Mouse (Mus musculus): ENCODE data around the gene Mgat4b. TPM values are rescaled to one million over a fixed set of nuclear protein-coding genes. Genes with fewer than 3 reads are reported as not detected.

Gene Mgat4b
- 36.3 and 46.3 TPM in 2 replicates for polyA plus RNA-seq (2012; rRNA removed)

GRCm38 (mm10) chr11:50210505-50211151 is at the start of gene Mgat4b, which contains the start of gene Sqstm1:
Mgat4b (plus strand) TSS chr11:50210890.
Sqstm1 (minus strand) TSS chr11:50210827.

GRCm38 (mm10) chr11:50174111-50174729 is 36.5 kb upstream of the Mgat4b start, which contains the start of gene Mrnip:
Mrnip (plus strand) TSS chr11:50174444.

DNA sequence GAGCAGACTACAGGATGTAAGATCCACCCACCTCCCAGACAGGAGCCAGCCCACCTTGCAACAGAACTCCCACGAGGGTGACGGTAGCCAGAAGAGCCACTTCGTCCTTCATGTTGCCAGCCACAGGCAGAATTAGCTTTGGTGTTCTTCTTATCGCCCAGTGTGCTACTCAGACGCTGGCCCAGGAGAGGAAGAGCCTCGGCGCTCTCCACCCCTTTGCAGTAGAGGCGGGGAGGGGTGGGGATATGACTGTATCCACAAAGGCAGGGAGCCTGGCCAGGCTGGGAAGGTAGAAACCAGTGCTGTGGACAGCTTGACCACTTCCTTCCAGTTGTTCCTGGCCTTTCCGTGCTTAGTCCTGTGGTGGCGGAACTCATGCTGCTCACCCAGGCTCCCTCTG is 27.6 kb downstream of the Mgat4b start, which contains the start of gene Ltc4s:
Ltc4s (minus strand) TSS at position 293 of the 400 bp plus-strand sequence.

Other genes starting within 250 kb of the Mgat4b start
- 33.2 and 50.8 TPM in 2 replicates for gene Rnf130, start 185.5 kb upstream of the Mgat4b start, polyA plus RNA-seq (2012; rRNA removed)
- gene Tbc1d9b, start 79.5 kb upstream of the Mgat4b start, polyA plus RNA-seq (2012; rRNA removed), result 29.0 and 34.0 TPM in 2 replicates
- 18.4 and 24.0 TPM in 2 replicates for gene Mrnip, start 36.4 kb upstream of the Mgat4b start, polyA plus RNA-seq (2012; rRNA removed)
- gene Sqstm1, start 63 bp upstream of the Mgat4b start, polyA plus RNA-seq (2012; rRNA removed), result 92.0 and 94.5 TPM in 2 replicates
- 0.94 and 1.5 TPM in 2 replicates for gene Ltc4s, start 27.7 kb downstream of the Mgat4b start, polyA plus RNA-seq (2012; rRNA removed)
- gene Maml1, start 81.4 kb downstream of the Mgat4b start, polyA plus RNA-seq (2012; rRNA removed), result 13.2 and 20.3 TPM in 2 replicates
- 332 and 649 TPM in 2 replicates for gene Canx, start 114.8 kb downstream of the Mgat4b start, polyA plus RNA-seq (2012; rRNA removed)
- 0.13 TPM in 1 of 2 replicates, not detected in the other for gene Cby3, start 143.6 kb downstream of the Mgat4b start, polyA plus RNA-seq (2012; rRNA removed)
- gene Hnrnph1, start 166.1 kb downstream of the Mgat4b start, polyA plus RNA-seq (2012; rRNA removed), result 1,227 and 1,800 TPM in 2 replicates
- 20.2 and 30.0 TPM in 2 replicates for gene Rufy1, start 220.2 kb downstream of the Mgat4b start, polyA plus RNA-seq (2012; rRNA removed)